Mouse (Mus musculus): Measurements from ENCODE around the gene Sardh. TPM values are rescaled to one million over a fixed set of nuclear protein-coding genes. Genes with fewer than 3 reads are reported as not detected.

The Sardh gene
- polyA plus RNA-seq, 1 experiment from 2014 or later: 10.2 TPM

- H3K4me1 ChIP-seq (ENCODE audit: control insufficient read depth, insufficient read depth, low read length): peaks cover 5% of the 10 kb centered on the region
- H3K27me3 ChIP-seq (replicated peaks; ENCODE audit: control insufficient read depth, insufficient read depth, low read length): no peaks in the 10 kb centered on the region
- H3K4me3 ChIP-seq (ENCODE audit: low read depth, low read length): no peak overlapping the region
- 65% methylated on average over 6 of the region's 8 CpGs for WGBS
- ATAC-seq (ENCODE audit: low read depth): no peak
- H3K4me2 ChIP-seq (ENCODE audit: low read depth, low read length): no peak overlapping the region
- H3K27ac ChIP-seq (replicated peaks; ENCODE audit: low read depth, low read length): no peak overlapping the region
- no peak overlapping the region for H3K9ac ChIP-seq (ENCODE audit: low read depth, low read length)
- no peak for DNase-seq (ENCODE audit: low spot score)
- H3K36me3 ChIP-seq (ENCODE audit: control insufficient read depth, insufficient read depth, low read length): no peaks in the 10 kb centered on the region
- H3K9me3 ChIP-seq (ENCODE audit: control insufficient read depth, low read length): no peaks in the 10 kb centered on the region
These were observed 35.9 kb downstream of the Sardh start for GRCm38 (mm10) chr2:27211966-27212893.

GRCm38 (mm10) chr2:27210676-27211210 lies 37.4 kb downstream of the Sardh start:
- H3K27me3 ChIP-seq (replicated peaks; ENCODE audit: control insufficient read depth, insufficient read depth, low read length): no peaks in the 10 kb centered on the region
- no peaks in the 10 kb centered on the region for H3K9me3 ChIP-seq (ENCODE audit: control insufficient read depth, low read length)
- no peak overlapping the region for H3K4me2 ChIP-seq (ENCODE audit: low read depth, low read length)
- peaks cover 5% of the 10 kb centered on the region for H3K4me1 ChIP-seq (ENCODE audit: control insufficient read depth, insufficient read depth, low read length)
- no peak overlapping the region for H3K27ac ChIP-seq (replicated peaks; ENCODE audit: low read depth, low read length)
- no peaks in the 10 kb centered on the region for H3K36me3 ChIP-seq (ENCODE audit: control insufficient read depth, insufficient read depth, low read length)
- H3K4me3 ChIP-seq (ENCODE audit: low read depth, low read length): no peak overlapping the region
- WGBS: 79% methylated on average over 12 of the region's 12 CpGs
- no peak overlapping the region for H3K9ac ChIP-seq (ENCODE audit: low read depth, low read length)
- DNase-seq (ENCODE audit: low spot score): no peak
- ATAC-seq (ENCODE audit: low read depth): no peak

- no peak for ATAC-seq (ENCODE audit: low read depth)
- Histone ChIP-seq H3K27me3 (replicated peaks; ENCODE audit: control insufficient read depth, insufficient read depth, low read length) (no peaks in the 10 kb centered on the region), H3K9me3 (ENCODE audit: control insufficient read depth, low read length) (no peaks in the 10 kb centered on the region), H3K36me3 (ENCODE audit: control insufficient read depth, insufficient read depth, low read length) (no peaks in the 10 kb centered on the region), H3K9ac (ENCODE audit: low read depth, low read length) (no peak overlapping the region), H3K4me2 (ENCODE audit: low read depth, low read length) (no peak overlapping the region), H3K27ac (replicated peaks; ENCODE audit: low read depth, low read length) (no peak overlapping the region), H3K4me1 (ENCODE audit: control insufficient read depth, insufficient read depth, low read length) (peaks cover 5% of the 10 kb centered on the region), H3K4me3 (ENCODE audit: low read depth, low read length) (no peak overlapping the region)
- 55% methylated on average over 7 of the region's 7 CpGs for WGBS
- DNase-seq (ENCODE audit: low spot score): peak; percentile 43
These were observed 37.9 kb downstream of the Sardh start for GRCm38 (mm10) chr2:27210255-27210654.

GRCm38 (mm10) chr2:27209816-27210215 lies 38.3 kb downstream of the Sardh start:
- no peak overlapping the region for H3K4me2 ChIP-seq (ENCODE audit: low read depth, low read length)
- peak; percentile 28 for DNase-seq (ENCODE audit: low spot score)
- H3K27me3 ChIP-seq (replicated peaks; ENCODE audit: control insufficient read depth, insufficient read depth, low read length): no peaks in the 10 kb centered on the region
- no peak overlapping the region for H3K4me3 ChIP-seq (ENCODE audit: low read depth, low read length)
- no peaks in the 10 kb centered on the region for H3K9me3 ChIP-seq (ENCODE audit: control insufficient read depth, low read length)
- no peak for ATAC-seq (ENCODE audit: low read depth)
- peaks cover 5% of the 10 kb centered on the region for H3K4me1 ChIP-seq (ENCODE audit: control insufficient read depth, insufficient read depth, low read length)
- H3K9ac ChIP-seq (ENCODE audit: low read depth, low read length): no peak overlapping the region
- no peaks in the 10 kb centered on the region for H3K36me3 ChIP-seq (ENCODE audit: control insufficient read depth, insufficient read depth, low read length)
- 36% methylated on average over 5 of the region's 5 CpGs for WGBS
- H3K27ac ChIP-seq (replicated peaks; ENCODE audit: low read depth, low read length): no peak overlapping the region

- H3K4me1 ChIP-seq (ENCODE audit: control insufficient read depth, insufficient read depth, low read length): peaks cover 5% of the 10 kb centered on the region
- H3K9ac ChIP-seq (ENCODE audit: low read depth, low read length): no peak overlapping the region
- WGBS: 56% methylated on average over 9 of the region's 9 CpGs
- H3K27ac ChIP-seq (replicated peaks; ENCODE audit: low read depth, low read length): no peak overlapping the region
- H3K36me3 ChIP-seq (ENCODE audit: control insufficient read depth, insufficient read depth, low read length): no peaks in the 10 kb centered on the region
- DNase-seq (ENCODE audit: low spot score): peak; percentile 19
- H3K9me3 ChIP-seq (ENCODE audit: control insufficient read depth, low read length): no peaks in the 10 kb centered on the region
- no peak for ATAC-seq (ENCODE audit: low read depth)
- no peak overlapping the region for H3K4me2 ChIP-seq (ENCODE audit: low read depth, low read length)
- no peaks in the 10 kb centered on the region for H3K27me3 ChIP-seq (replicated peaks; ENCODE audit: control insufficient read depth, insufficient read depth, low read length)
- H3K4me3 ChIP-seq (ENCODE audit: low read depth, low read length): no peak overlapping the region
These were observed 38.8 kb downstream of the Sardh start for GRCm38 (mm10) chr2:27209370-27209769.

- WGBS: 97% methylated on average over 5 of the region's 5 CpGs
These were observed 41.0 kb downstream of the Sardh start for GRCm38 (mm10) chr2:27207126-27207525.

GRCm38 (mm10) chr2:27206128-27206797 lies 41.9 kb downstream of the Sardh start:
- H3K9ac ChIP-seq (ENCODE audit: low read depth, low read length): no peak overlapping the region
- WGBS: 73% methylated on average over 15 of the region's 15 CpGs
- no peaks in the 10 kb centered on the region for H3K36me3 ChIP-seq (ENCODE audit: control insufficient read depth, insufficient read depth, low read length)
- no peak overlapping the region for H3K4me3 ChIP-seq (ENCODE audit: low read depth, low read length)
- DNase-seq (ENCODE audit: low spot score) (peak; percentile 59), ATAC-seq (ENCODE audit: low read depth) (no peak)
- no peak overlapping the region for H3K4me2 ChIP-seq (ENCODE audit: low read depth, low read length)
- no peaks in the 10 kb centered on the region for H3K9me3 ChIP-seq (ENCODE audit: control insufficient read depth, low read length)
- peaks cover 5% of the 10 kb centered on the region for H3K4me1 ChIP-seq (ENCODE audit: control insufficient read depth, insufficient read depth, low read length)
- no peak overlapping the region for H3K27ac ChIP-seq (replicated peaks; ENCODE audit: low read depth, low read length)
- H3K27me3 ChIP-seq (replicated peaks; ENCODE audit: control insufficient read depth, insufficient read depth, low read length): no peaks in the 10 kb centered on the region

More at GRCm38 (mm10) chr2:27207126-27207525, 41.0 kb downstream of the Sardh start:
- Histone ChIP-seq H3K36me3 (ENCODE audit: control insufficient read depth, insufficient read depth, low read length) (no peaks in the 10 kb centered on the region), H3K4me1 (ENCODE audit: control insufficient read depth, insufficient read depth, low read length) (peaks cover 5% of the 10 kb centered on the region), H3K27ac (replicated peaks; ENCODE audit: low read depth, low read length) (no peak overlapping the region), H3K4me3 (ENCODE audit: low read depth, low read length) (no peak overlapping the region), H3K27me3 (replicated peaks; ENCODE audit: control insufficient read depth, insufficient read depth, low read length) (no peaks in the 10 kb centered on the region), H3K9me3 (ENCODE audit: control insufficient read depth, low read length) (no peaks in the 10 kb centered on the region), H3K9ac (ENCODE audit: low read depth, low read length) (no peak overlapping the region), H3K4me2 (ENCODE audit: low read depth, low read length) (no peak overlapping the region)
- DNase-seq (ENCODE audit: low spot score) (no peak), ATAC-seq (ENCODE audit: low read depth) (no peak)

GRCm38 (mm10) chr2:27205666-27206065 lies 42.5 kb downstream of the Sardh start:
- Histone ChIP-seq H3K9ac (ENCODE audit: low read depth, low read length) (no peak overlapping the region), H3K9me3 (ENCODE audit: control insufficient read depth, low read length) (no peaks in the 10 kb centered on the region), H3K27ac (replicated peaks; ENCODE audit: low read depth, low read length) (no peak overlapping the region), H3K4me1 (ENCODE audit: control insufficient read depth, insufficient read depth, low read length) (peaks cover 5% of the 10 kb centered on the region), H3K4me2 (ENCODE audit: low read depth, low read length) (no peak overlapping the region), H3K4me3 (ENCODE audit: low read depth, low read length) (no peak overlapping the region), H3K36me3 (ENCODE audit: control insufficient read depth, insufficient read depth, low read length) (no peaks in the 10 kb centered on the region), H3K27me3 (replicated peaks; ENCODE audit: control insufficient read depth, insufficient read depth, low read length) (no peaks in the 10 kb centered on the region)
- ATAC-seq (ENCODE audit: low read depth): no peak
- DNase-seq (ENCODE audit: low spot score): no peak
- WGBS: 69% methylated on average over 10 of the region's 10 CpGs

All from embryonic facial prominence, embryonic 14.5 days (tissue).